Mouse (Mus musculus) embryonic facial prominence, embryonic 10.5 days (tissue): ENCODE data around the gene Dynlt1c. TPM values are rescaled to one million over a fixed set of nuclear protein-coding genes. Genes with fewer than 3 reads are reported as not detected.
"Not testable (repeated sequence)": the region's sequence is repeated elsewhere in the genome, so short reads cannot be mapped to it uniquely, and the experiment has no call there.

Source experiments
- DNase-seq: peaks from one replicate; pipeline ENCODE4 v3.0.0-alpha.2; 2017; ENCODE audit warnings: low spot score
- H3K27ac ChIP-seq: fragments of 300-500 bp; sonication (generic); replicated peaks from 2 replicates; pipeline ENCODE4 v1.5.1; 2016; ENCODE audit warnings: mild to moderate bottlenecking
- H3K27me3 ChIP-seq: fragments of 300-500 bp; sonication (generic); replicated peaks from 2 replicates; pipeline ENCODE4 v1.6.1; 2016; ENCODE audit warnings: low read depth, mild to moderate bottlenecking; ENCODE audit not compliant: poor library complexity, severe bottlenecking
- H3K36me3 ChIP-seq: fragments of 300-500 bp; sonication (generic); replicated peaks from 2 replicates; pipeline ENCODE4 v1.6.1; 2016; ENCODE audit warnings: mild to moderate bottlenecking, moderate library complexity
- H3K4me1 ChIP-seq: fragments of 300-500 bp; sonication (generic); 2 replicates; pipeline ENCODE4 v1.6.1; 2016
- H3K4me3 ChIP-seq: fragments of 300-500 bp; sonication (generic); 2 replicates; pipeline ENCODE4 v1.5.1; 2016; ENCODE audit warnings: mild to moderate bottlenecking, moderate library complexity
- H3K9me3 ChIP-seq: fragments of 300-500 bp; sonication (generic); 2 replicates; pipeline ENCODE4 v1.6.1; 2016; ENCODE audit warnings: mild to moderate bottlenecking
- WGBS: fragments of 180-500 bp; shearing (Covaris S2); methylation state at CpG from one replicate; pipeline ENCODE4 v1.1.7; 2016; 5-methylcytosine and 5-hydroxymethylcytosine counted together
- polyA plus RNA-seq: library from polyadenylated mRNA; unstranded; fragments of >200 nt; fragmentation: Nextera tagmentation; extraction: Ambion mirVana; gene quantifications from 2 replicates; pipeline ENCODE4 v1.2.1, GENCODE M21; 2016

Gene Dynlt1c
- polyA plus RNA-seq, 1 experiment from 2014 or later, result 43.0 TPM

GRCm38 (mm10) chr17:6598356-6598755 lies 3.1 kb upstream of the Dynlt1c start:
- WGBS, result 90% methylated on average over 7 of the region's 7 CpGs
- H3K4me1 ChIP-seq, H3K27me3 ChIP-seq, H3K36me3 ChIP-seq, H3K4me3 ChIP-seq, DNase-seq, H3K9me3 ChIP-seq, H3K27ac ChIP-seq: not testable (repeated sequence)

GRCm38 (mm10) chr17:6600216-6600911 lies 1.1 kb upstream of the Dynlt1c start:
- not testable (repeated sequence) for H3K4me1 ChIP-seq, DNase-seq, H3K9me3 ChIP-seq, H3K36me3 ChIP-seq, H3K27me3 ChIP-seq, H3K27ac ChIP-seq, H3K4me3 ChIP-seq
- 87% methylated on average over 6 of the region's 8 CpGs for WGBS

- H3K27me3 ChIP-seq, H3K4me1 ChIP-seq, H3K9me3 ChIP-seq, H3K27ac ChIP-seq, DNase-seq, H3K36me3 ChIP-seq: not testable (repeated sequence)
- peak overlapping the region; percentile 36; the same call in 1 of the 2 replicates for H3K4me3 ChIP-seq
- 25% methylated on average over 3 of the region's 4 CpGs for WGBS
These were observed 734 bp downstream of the Dynlt1c start for GRCm38 (mm10) chr17:6602205-6602604.

GRCm38 (mm10) chr17:6605347-6605746 lies 3.9 kb downstream of the Dynlt1c start:
- H3K36me3 ChIP-seq, H3K27me3 ChIP-seq, H3K9me3 ChIP-seq, H3K4me3 ChIP-seq, H3K4me1 ChIP-seq, DNase-seq, H3K27ac ChIP-seq: not testable (repeated sequence)
- WGBS, result 74% methylated on average over 1 of the region's 1 CpGs

GRCm38 (mm10) chr17:6613524-6613923 lies 12.1 kb downstream of the Dynlt1c start:
- 95% methylated on average over 12 of the region's 14 CpGs for WGBS
- H3K27ac ChIP-seq, result not testable (repeated sequence)

GRCm38 (mm10) chr17:6614316-6614715 lies 12.8 kb downstream of the Dynlt1c start:
- not testable (repeated sequence) for H3K27me3 ChIP-seq, H3K9me3 ChIP-seq, H3K36me3 ChIP-seq, H3K4me1 ChIP-seq, DNase-seq, H3K4me3 ChIP-seq, H3K27ac ChIP-seq
- 85% methylated on average over 6 of the region's 9 CpGs for WGBS

More at GRCm38 (mm10) chr17:6613524-6613923, 12.1 kb downstream of the Dynlt1c start:
- H3K27me3 ChIP-seq, H3K36me3 ChIP-seq, H3K9me3 ChIP-seq, H3K4me1 ChIP-seq, DNase-seq, H3K4me3 ChIP-seq: not testable (repeated sequence)

- H3K4me3 ChIP-seq, H3K27me3 ChIP-seq, H3K9me3 ChIP-seq, H3K27ac ChIP-seq, H3K36me3 ChIP-seq, H3K4me1 ChIP-seq, DNase-seq: not testable (repeated sequence)
- WGBS, result 96% methylated on average over 9 of the region's 9 CpGs
These were observed 15.3 kb downstream of the Dynlt1c start for GRCm38 (mm10) chr17:6616731-6617130.

- WGBS, result 35% methylated on average over 9 of the region's 13 CpGs
- not testable (repeated sequence) for H3K9me3 ChIP-seq, H3K27me3 ChIP-seq, H3K4me1 ChIP-seq, H3K36me3 ChIP-seq, H3K4me3 ChIP-seq, DNase-seq, H3K27ac ChIP-seq
These were observed 16.4 kb downstream of the Dynlt1c start for GRCm38 (mm10) chr17:6617689-6618400.

- DNase-seq, result not testable (repeated sequence)
- 82% methylated on average over 5 of the region's 5 CpGs for WGBS
These were observed 17.8 kb downstream of the Dynlt1c start for GRCm38 (mm10) chr17:6619271-6619670.

GRCm38 (mm10) chr17:6620035-6620434 lies 18.6 kb downstream of the Dynlt1c start:
- not testable (repeated sequence) for H3K4me3 ChIP-seq, H3K9me3 ChIP-seq, H3K4me1 ChIP-seq, H3K27me3 ChIP-seq, H3K36me3 ChIP-seq, DNase-seq, H3K27ac ChIP-seq
- WGBS, result 74% methylated on average over 6 of the region's 6 CpGs

More at GRCm38 (mm10) chr17:6619271-6619670, 17.8 kb downstream of the Dynlt1c start:
- not testable (repeated sequence) for H3K4me1 ChIP-seq, H3K36me3 ChIP-seq, H3K9me3 ChIP-seq, H3K27ac ChIP-seq, H3K27me3 ChIP-seq, H3K4me3 ChIP-seq

- H3K4me3 ChIP-seq, H3K36me3 ChIP-seq, H3K4me1 ChIP-seq, H3K27ac ChIP-seq, H3K27me3 ChIP-seq, H3K9me3 ChIP-seq, DNase-seq: not testable (repeated sequence)
- 88% methylated on average over 18 of the region's 20 CpGs for WGBS
These were observed 19.4 kb downstream of the Dynlt1c start for GRCm38 (mm10) chr17:6620730-6621451.

- DNase-seq, H3K36me3 ChIP-seq, H3K27ac ChIP-seq, H3K4me1 ChIP-seq, H3K27me3 ChIP-seq, H3K9me3 ChIP-seq, H3K4me3 ChIP-seq: not testable (repeated sequence)
- WGBS, result 91% methylated on average over 12 of the region's 12 CpGs
These were observed 20.5 kb downstream of the Dynlt1c start for GRCm38 (mm10) chr17:6621976-6622375.
